Mouse (Mus musculus) G1E (cell line): Measurements from ENCODE around the gene Olfr859.

Experiments
- CTCF ChIP-seq: IDR thresholded peaks from 2 replicates; pipeline ENCODE4 v1.5.1; 2012; ENCODE audit warnings: low read depth, low read length, inconsistent platforms, mixed read lengths
- GATA1 ChIP-seq: IDR thresholded peaks from 2 replicates; pipeline ENCODE4 v1.6.1; 2012; ENCODE audit warnings: borderline replicate concordance, low read length, inconsistent platforms, mixed read lengths

DNA sequence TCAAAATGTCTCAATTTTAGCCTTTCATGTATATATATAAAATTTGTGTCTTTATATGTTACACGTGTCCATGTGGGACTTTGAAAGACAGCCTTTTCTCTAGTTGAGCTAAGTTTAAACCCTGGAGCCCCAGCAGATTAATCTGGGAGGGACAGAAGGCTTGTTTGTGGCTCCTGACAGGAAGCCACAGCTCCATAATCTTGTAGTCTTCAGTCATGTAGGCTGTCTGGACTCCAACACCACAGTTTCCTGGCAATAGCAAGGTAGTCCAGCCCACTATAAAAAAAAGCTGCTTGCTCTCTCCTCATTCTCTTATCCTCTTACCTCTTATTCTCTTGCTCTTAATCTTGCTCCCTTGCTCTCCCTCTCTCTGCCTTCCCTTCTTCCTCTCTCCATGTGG lies 1.7 kb upstream of the Olfr859 start:
- TF ChIP-seq CTCF (no peak), GATA1 (no peak)
